Mouse (Mus musculus): Measurements from ENCODE around the gene Cenpj. TPM values are rescaled to one million over a fixed set of nuclear protein-coding genes. Genes with fewer than 3 reads are reported as not detected.

Cenpj gene
- polyA plus RNA-seq, 1 experiment from 2014 or later = 13.1 TPM

- WGBS = 42% methylated on average over 4 of the region's 4 CpGs
- Histone ChIP-seq H3K4me1 (ENCODE audit: insufficient read depth, low read length) (no peaks in the 10 kb centered on the region), H3K4me2 (replicated peaks; ENCODE audit: low read depth, low read length) (no peak overlapping the region), H3K4me3 (ENCODE audit: low read length) (no peak overlapping the region), H3K9ac (replicated peaks; ENCODE audit: low read length) (no peak overlapping the region), H3K9me3 (ENCODE audit: low read length) (no peaks in the 10 kb centered on the region), H3K27ac (ENCODE audit: low read length) (no peak overlapping the region), H3K27me3 (ENCODE audit: insufficient read depth, low read length) (no peaks in the 10 kb centered on the region), H3K36me3 (ENCODE audit: insufficient read depth, low read length) (no peaks in the 10 kb centered on the region)
- no peak for ATAC-seq (ENCODE audit: low FRiP score, low TSS enrichment)
Measured at GRCm38 (mm10) chr14:56502407-56502806, 72.8 kb downstream of the Cenpj start.

GRCm38 (mm10) chr14:56489806-56490205, 85.4 kb downstream of the Cenpj start:
- H3K27ac ChIP-seq (ENCODE audit: low read length) = no peak overlapping the region
- no peaks in the 10 kb centered on the region for H3K9me3 ChIP-seq (ENCODE audit: low read length)
- H3K4me1 ChIP-seq (ENCODE audit: insufficient read depth, low read length) = no peaks in the 10 kb centered on the region
- no peak overlapping the region for H3K9ac ChIP-seq (replicated peaks; ENCODE audit: low read length)
- no peaks in the 10 kb centered on the region for H3K36me3 ChIP-seq (ENCODE audit: insufficient read depth, low read length)
- H3K4me3 ChIP-seq (ENCODE audit: low read length) = no peak overlapping the region
- no peak overlapping the region for H3K4me2 ChIP-seq (replicated peaks; ENCODE audit: low read depth, low read length)
- H3K27me3 ChIP-seq (ENCODE audit: insufficient read depth, low read length) = no peaks in the 10 kb centered on the region
- ATAC-seq (ENCODE audit: low FRiP score, low TSS enrichment) = no peak

Other genes starting within 250 kb of the Cenpj start
- 2.8 and 2.9 TPM in 2 replicates for gene Atp12a, start 210.4 kb downstream of the Cenpj start, polyA plus RNA-seq (2015; fragmentation: Nextera tagmentation; extraction: Ambion mirVana)
- 0.92 and 1.2 TPM in 2 replicates for gene Rnf17, start 172.8 kb downstream of the Cenpj start, polyA plus RNA-seq (2015; fragmentation: Nextera tagmentation; extraction: Ambion mirVana)
- 4.0 and 6.3 TPM in 2 replicates for gene Parp4, start 194 bp upstream of the Cenpj start, polyA plus RNA-seq (2015; fragmentation: Nextera tagmentation; extraction: Ambion mirVana)
- gene Mphosph8, start 92.8 kb upstream of the Cenpj start, polyA plus RNA-seq (2015; fragmentation: Nextera tagmentation; extraction: Ambion mirVana) = 25.7 and 30.2 TPM in 2 replicates
- gene Pspc1, start 202.9 kb upstream of the Cenpj start, polyA plus RNA-seq (2015; fragmentation: Nextera tagmentation; extraction: Ambion mirVana) = 24.6 and 30.1 TPM in 2 replicates
- 29.2 and 33.5 TPM in 2 replicates for gene Zmym5, start 236.3 kb upstream of the Cenpj start, polyA plus RNA-seq (2015; fragmentation: Nextera tagmentation; extraction: Ambion mirVana)